ENCODE assay signal across 9 mouse cellular contexts in the genomic region with DNA sequence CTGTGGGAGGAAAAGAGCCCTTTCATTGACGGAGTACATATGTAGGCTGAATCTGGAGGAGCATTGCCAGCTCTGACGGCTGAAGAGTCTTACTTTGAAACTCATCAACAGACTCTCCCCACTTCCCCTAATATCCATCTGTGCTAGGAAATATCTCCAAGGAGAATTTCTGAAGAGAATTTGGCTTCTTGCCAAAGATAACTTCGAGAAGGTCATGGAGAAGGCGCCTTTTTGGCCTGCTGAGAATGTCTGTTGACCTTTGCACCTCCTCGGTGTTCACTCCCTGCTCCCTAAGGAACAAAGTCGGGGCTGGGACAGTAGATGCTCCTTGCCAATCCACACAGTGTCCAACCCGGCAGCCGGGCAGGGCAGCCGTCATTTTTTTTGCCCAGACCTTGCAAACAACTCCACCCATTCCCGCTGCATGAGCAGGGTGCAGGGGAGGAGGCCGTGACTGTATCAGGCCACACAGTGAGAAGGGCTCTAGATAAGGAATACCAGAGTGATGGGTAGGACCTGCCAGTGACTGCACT. TPM values are rescaled to one million over a fixed set of nuclear protein-coding genes. Genes with fewer than 3 reads are reported as not detected.
DNase-seq lines count a peak whose midpoint lies in the region; TF ChIP-seq lines count a peak whose summit lies in the region.
"Had no signal": no experiment of that assay in that cellular context is flagged by ENCODE, and none has a peak within 500 bp of the region (broad histone marks: within the 10 kb centered on the region; RNA-seq: fewer than 3 reads in every experiment).

No protein-coding gene starts in this region.

- TF ChIP-seq POLR2A in kidney, adult 2 months (IDR thresholded peaks at IDR 0.05; ENCODE audit: low read depth, low read length), result no peak

- no peak for DNase-seq in left cerebral cortex, adult 2 months (ENCODE audit: extremely low spot score in 1 of 2, low spot score in 2 of 2)
- no peak for DNase-seq in left cerebral cortex, adult 11 months (ENCODE audit: low spot score)
- peak; percentile 63 to 77 for DNase-seq in heart, adult 18-20 months
- peak; percentile 92 for DNase-seq in kidney, adult 2 months
- DNase-seq in lung, postnatal 4 days, result peak; percentile 6 to 37
- DNase-seq in left cerebral cortex, adult 8-10 months (ENCODE audit: low spot score in 2 of 2), result no peak
- DNase-seq in gastrocnemius, postnatal 4 days (ENCODE audit: low spot score in 2 of 2), result no peak
- no peak for DNase-seq in spleen, postnatal 14 days (ENCODE audit: low spot score in 2 of 2)

- H3K36me3 ChIP-seq in kidney, adult 2 months (ENCODE audit: control insufficient read depth, insufficient read depth, low read length), result no peaks in the 10 kb centered on the region
- H3K36me3 ChIP-seq: midbrain, embryonic 12.5 days had no signal

- intact Hi-C loops in left cerebral cortex, adult 2 months (cut with DNase I), result no loop called here

- TF ChIP-seq CTCF in left cerebral cortex, adult 2 months (IDR thresholded peaks at IDR 0.05), result no peak
- no peak for TF ChIP-seq CTCF in kidney, adult 2 months (conservative IDR thresholded peaks at IDR 0.05; ENCODE audit: insufficient read depth, insufficient read length, low read depth, low read length)

- WGBS in kidney, adult 2 months, result 22% methylated on average over 11 of the region's 11 CpGs

- H3K4me1 ChIP-seq in kidney, adult 2 months (ENCODE audit: control insufficient read depth, insufficient read depth, low read length), result peaks cover 13% of the 10 kb centered on the region
- H3K4me1 ChIP-seq: midbrain, embryonic 12.5 days had no signal

- H3K4me3 ChIP-seq in left cerebral cortex, adult 2 months, result no peak overlapping the region
- H3K4me3 ChIP-seq in kidney, adult 2 months (ENCODE audit: insufficient read depth, low read depth, low read length), result no peak overlapping the region
- H3K4me3 ChIP-seq: midbrain, embryonic 12.5 days had no signal

- H3K27ac ChIP-seq in left cerebral cortex, adult 2 months, result peak overlapping the region; percentile 13; the same call in 1 of the 2 replicates
- H3K27ac ChIP-seq in kidney, adult 2 months (ENCODE audit: insufficient read depth, low read depth, low read length), result peak overlapping the region; percentile 57; the same call in 1 of the 2 replicates
- H3K27ac ChIP-seq: midbrain, embryonic 12.5 days had no signal

- H3K27me3 ChIP-seq in kidney, adult 2 months (replicated peaks; ENCODE audit: control insufficient read depth, insufficient read depth, low read length), result no peaks in the 10 kb centered on the region
- H3K27me3 ChIP-seq: midbrain, embryonic 12.5 days had no signal

RNA-seq across cellular contexts. Expression of a gene that starts 14.5 kb away (rescaled TPM):
- total RNA-seq in left cerebral cortex, adult 2 months (2021), result 10 to 100 TPM; 79.6 to 93.7 TPM
- 10 to 100 TPM; 25.4 to 31.1 TPM for total RNA-seq in heart, adult 18-20 months (2021)
- polyA plus RNA-seq in kidney, adult 2 months (2012; rRNA removed), result 21.8 and 26.9 TPM in 2 replicates
- 10 to 100 TPM; 61.4 to 76.2 (median 72.9) TPM for total RNA-seq in left cerebral cortex, adult 8-10 months (2022)
- 1 to 10 TPM; 4.9 to 5.3 TPM for total RNA-seq in gastrocnemius, postnatal 4 days (2021)

Comparison
In these comparisons a context has a peak if more than half of its experiments do, and no peak if none do; other contexts are left out.
1. DNase-seq: peak in heart, adult 18-20 months (2 of 2), kidney, adult 2 months (single experiment) and lung, postnatal 4 days (2 of 2); none in left cerebral cortex, adult 2 months (0 of 2), left cerebral cortex, adult 11 months (single experiment), left cerebral cortex, adult 8-10 months (0 of 2), gastrocnemius, postnatal 4 days (0 of 2) and spleen, postnatal 14 days (0 of 2).
2. RNA of a gene that starts 14.5 kb away (total RNA-seq): 79.6 to 93.7 TPM in left cerebral cortex, adult 2 months, 61.4 to 76.2 TPM in left cerebral cortex, adult 8-10 months and 25.4 to 31.1 TPM in heart, adult 18-20 months; 4.9 to 5.3 TPM in gastrocnemius, postnatal 4 days; every median in the first group is over 4 times any median in the second.